Mouse (Mus musculus): Measurements from ENCODE around the gene Dok3. TPM values are rescaled to one million over a fixed set of nuclear protein-coding genes. Genes with fewer than 3 reads are reported as not detected.
"Not testable (repeated sequence)": the region's sequence is repeated elsewhere in the genome, so short reads cannot be mapped to it uniquely, and the experiment has no call there.

Gene Dok3
- polyA plus RNA-seq, 1 experiment from 2014 or later = 2.5 TPM

- H3K27me3 ChIP-seq (ENCODE audit: insufficient read depth, low read length) = no peaks in the 10 kb centered on the region
- no peak for ATAC-seq (ENCODE audit: low FRiP score, low TSS enrichment)
- H3K4me2 ChIP-seq (replicated peaks; ENCODE audit: low read depth, low read length) = peak overlapping the region; percentile 98
- peak overlapping the region; percentile 86 for H3K27ac ChIP-seq (ENCODE audit: low read length)
- H3K36me3 ChIP-seq (ENCODE audit: insufficient read depth, low read length) = no peaks in the 10 kb centered on the region
- H3K9me3 ChIP-seq (ENCODE audit: low read length) = 0 out of 2 replicates have a peak, but pooled peaks cover 8% of the 10 kb centered on the region
- peaks cover 16% of the 10 kb centered on the region for H3K4me1 ChIP-seq (ENCODE audit: insufficient read depth, low read length)
- 2% methylated on average over 16 of the region's 16 CpGs for WGBS
- H3K9ac ChIP-seq (replicated peaks; ENCODE audit: low read length) = peak overlapping the region; percentile 96
- peak overlapping the region; percentile 96 for H3K4me3 ChIP-seq (ENCODE audit: low read length)
Measured at GRCm38 (mm10) chr13:55569726-55570285, 40.7 kb upstream of the Dok3 start.

GRCm38 (mm10) chr13:55568524-55568923 lies 39.4 kb upstream of the Dok3 start:
- WGBS = 81% methylated on average over 4 of the region's 4 CpGs
- H3K36me3 ChIP-seq (ENCODE audit: insufficient read depth, low read length); H3K9me3 ChIP-seq (ENCODE audit: low read length); H3K4me3 ChIP-seq (ENCODE audit: low read length); ATAC-seq (ENCODE audit: low FRiP score, low TSS enrichment); H3K27me3 ChIP-seq (ENCODE audit: insufficient read depth, low read length); H3K4me2 ChIP-seq (replicated peaks; ENCODE audit: low read depth, low read length); H3K27ac ChIP-seq (ENCODE audit: low read length); H3K9ac ChIP-seq (replicated peaks; ENCODE audit: low read length): not testable (repeated sequence)
- peaks cover 16% of the 10 kb centered on the region for H3K4me1 ChIP-seq (ENCODE audit: insufficient read depth, low read length)

- 77% methylated on average over 2 of the region's 2 CpGs for WGBS
- no peak overlapping the region for H3K4me3 ChIP-seq (ENCODE audit: low read length)
- no peaks in the 10 kb centered on the region for H3K9me3 ChIP-seq (ENCODE audit: low read length)
- H3K4me2 ChIP-seq (replicated peaks; ENCODE audit: low read depth, low read length) = no peak overlapping the region
- ATAC-seq (ENCODE audit: low FRiP score, low TSS enrichment) = no peak
- peaks cover 16% of the 10 kb centered on the region for H3K4me1 ChIP-seq (ENCODE audit: insufficient read depth, low read length)
- no peak overlapping the region for H3K27ac ChIP-seq (ENCODE audit: low read length)
- H3K27me3 ChIP-seq (ENCODE audit: insufficient read depth, low read length) = no peaks in the 10 kb centered on the region
- no peaks in the 10 kb centered on the region for H3K36me3 ChIP-seq (ENCODE audit: insufficient read depth, low read length)
- H3K9ac ChIP-seq (replicated peaks; ENCODE audit: low read length) = no peak overlapping the region
Measured at GRCm38 (mm10) chr13:55567949-55568348, 38.9 kb upstream of the Dok3 start.

GRCm38 (mm10) chr13:55567001-55567400 lies 37.9 kb upstream of the Dok3 start:
- 80% methylated on average over 6 of the region's 6 CpGs for WGBS
- H3K4me2 ChIP-seq (replicated peaks; ENCODE audit: low read depth, low read length) = no peak overlapping the region
- no peak for ATAC-seq (ENCODE audit: low FRiP score, low TSS enrichment)
- no peaks in the 10 kb centered on the region for H3K36me3 ChIP-seq (ENCODE audit: insufficient read depth, low read length)
- no peak overlapping the region for H3K4me3 ChIP-seq (ENCODE audit: low read length)
- no peaks in the 10 kb centered on the region for H3K9me3 ChIP-seq (ENCODE audit: low read length)
- no peak overlapping the region for H3K27ac ChIP-seq (ENCODE audit: low read length)
- no peak overlapping the region for H3K9ac ChIP-seq (replicated peaks; ENCODE audit: low read length)
- H3K4me1 ChIP-seq (ENCODE audit: insufficient read depth, low read length) = peaks cover 13% of the 10 kb centered on the region
- no peaks in the 10 kb centered on the region for H3K27me3 ChIP-seq (ENCODE audit: insufficient read depth, low read length)

GRCm38 (mm10) chr13:55563266-55563879 lies 34.3 kb upstream of the Dok3 start:
- ATAC-seq (ENCODE audit: low FRiP score, low TSS enrichment) = no peak
- WGBS = 78% methylated on average over 7 of the region's 7 CpGs
- Histone ChIP-seq H3K4me3 (ENCODE audit: low read length) (no peak overlapping the region), H3K27me3 (ENCODE audit: insufficient read depth, low read length) (no peaks in the 10 kb centered on the region), H3K27ac (ENCODE audit: low read length) (no peak overlapping the region), H3K4me1 (ENCODE audit: insufficient read depth, low read length) (no peaks in the 10 kb centered on the region), H3K9me3 (ENCODE audit: low read length) (no peaks in the 10 kb centered on the region), H3K4me2 (replicated peaks; ENCODE audit: low read depth, low read length) (no peak overlapping the region), H3K36me3 (ENCODE audit: insufficient read depth, low read length) (no peaks in the 10 kb centered on the region), H3K9ac (replicated peaks; ENCODE audit: low read length) (no peak overlapping the region)

GRCm38 (mm10) chr13:55557499-55557898 lies 28.4 kb upstream of the Dok3 start:
- Histone ChIP-seq H3K27ac (ENCODE audit: low read length) (no peak overlapping the region), H3K9me3 (ENCODE audit: low read length) (no peaks in the 10 kb centered on the region), H3K4me2 (replicated peaks; ENCODE audit: low read depth, low read length) (no peak overlapping the region), H3K9ac (replicated peaks; ENCODE audit: low read length) (no peak overlapping the region), H3K27me3 (ENCODE audit: insufficient read depth, low read length) (no peaks in the 10 kb centered on the region), H3K4me3 (ENCODE audit: low read length) (no peak overlapping the region), H3K4me1 (ENCODE audit: insufficient read depth, low read length) (no peaks in the 10 kb centered on the region), H3K36me3 (ENCODE audit: insufficient read depth, low read length) (peaks cover 32% of the 10 kb centered on the region)
- no peak for ATAC-seq (ENCODE audit: low FRiP score, low TSS enrichment)
- WGBS = 72% methylated on average over 6 of the region's 6 CpGs

GRCm38 (mm10) chr13:55555921-55556320 lies 26.8 kb upstream of the Dok3 start:
- Histone ChIP-seq H3K4me1 (ENCODE audit: insufficient read depth, low read length) (no peaks in the 10 kb centered on the region), H3K36me3 (ENCODE audit: insufficient read depth, low read length) (peaks cover 38% of the 10 kb centered on the region), H3K9me3 (ENCODE audit: low read length) (no peaks in the 10 kb centered on the region), H3K27me3 (ENCODE audit: insufficient read depth, low read length) (no peaks in the 10 kb centered on the region), H3K4me2 (replicated peaks; ENCODE audit: low read depth, low read length) (no peak overlapping the region), H3K27ac (ENCODE audit: low read length) (no peak overlapping the region), H3K9ac (replicated peaks; ENCODE audit: low read length) (no peak overlapping the region), H3K4me3 (ENCODE audit: low read length) (no peak overlapping the region)
- ATAC-seq (ENCODE audit: low FRiP score, low TSS enrichment) = no peak
- 87% methylated on average over 9 of the region's 9 CpGs for WGBS

- Histone ChIP-seq H3K4me3 (ENCODE audit: low read length) (no peak overlapping the region), H3K27ac (ENCODE audit: low read length) (no peak overlapping the region), H3K36me3 (ENCODE audit: insufficient read depth, low read length) (peaks cover 67% of the 10 kb centered on the region), H3K27me3 (ENCODE audit: insufficient read depth, low read length) (no peaks in the 10 kb centered on the region), H3K9ac (replicated peaks; ENCODE audit: low read length) (no peak overlapping the region), H3K9me3 (ENCODE audit: low read length) (no peaks in the 10 kb centered on the region), H3K4me2 (replicated peaks; ENCODE audit: low read depth, low read length) (no peak overlapping the region), H3K4me1 (ENCODE audit: insufficient read depth, low read length) (no peaks in the 10 kb centered on the region)
- 63% methylated on average over 15 of the region's 15 CpGs for WGBS
- no peak for ATAC-seq (ENCODE audit: low FRiP score, low TSS enrichment)
Measured at GRCm38 (mm10) chr13:55549061-55549460, 20.0 kb upstream of the Dok3 start.

GRCm38 (mm10) chr13:55548426-55548825 lies 19.3 kb upstream of the Dok3 start:
- 84% methylated on average over 5 of the region's 5 CpGs for WGBS

GRCm38 (mm10) chr13:55547916-55548315 lies 18.8 kb upstream of the Dok3 start:
- H3K36me3 ChIP-seq (ENCODE audit: insufficient read depth, low read length) = peaks cover 64% of the 10 kb centered on the region

More at GRCm38 (mm10) chr13:55548426-55548825, 19.3 kb upstream of the Dok3 start:
- Histone ChIP-seq H3K27ac (ENCODE audit: low read length) (no peak overlapping the region), H3K9me3 (ENCODE audit: low read length) (no peaks in the 10 kb centered on the region), H3K4me2 (replicated peaks; ENCODE audit: low read depth, low read length) (no peak overlapping the region), H3K9ac (replicated peaks; ENCODE audit: low read length) (no peak overlapping the region), H3K4me1 (ENCODE audit: insufficient read depth, low read length) (no peaks in the 10 kb centered on the region), H3K36me3 (ENCODE audit: insufficient read depth, low read length) (peaks cover 64% of the 10 kb centered on the region), H3K4me3 (ENCODE audit: low read length) (no peak overlapping the region), H3K27me3 (ENCODE audit: insufficient read depth, low read length) (no peaks in the 10 kb centered on the region)
- ATAC-seq (ENCODE audit: low FRiP score, low TSS enrichment) = no peak

More at GRCm38 (mm10) chr13:55547916-55548315, 18.8 kb upstream of the Dok3 start:
- Histone ChIP-seq H3K4me1 (ENCODE audit: insufficient read depth, low read length) (no peaks in the 10 kb centered on the region), H3K27ac (ENCODE audit: low read length) (no peak overlapping the region), H3K4me2 (replicated peaks; ENCODE audit: low read depth, low read length) (no peak overlapping the region), H3K4me3 (ENCODE audit: low read length) (no peak overlapping the region), H3K9me3 (ENCODE audit: low read length) (no peaks in the 10 kb centered on the region), H3K9ac (replicated peaks; ENCODE audit: low read length) (no peak overlapping the region), H3K27me3 (ENCODE audit: insufficient read depth, low read length) (no peaks in the 10 kb centered on the region)
- 96% methylated on average over 2 of the region's 2 CpGs for WGBS
- ATAC-seq (ENCODE audit: low FRiP score, low TSS enrichment) = no peak

All from kidney, embryonic 16.5 days (tissue).